Mouse (Mus musculus): Measurements from ENCODE around the gene Tspan11.

DNA sequence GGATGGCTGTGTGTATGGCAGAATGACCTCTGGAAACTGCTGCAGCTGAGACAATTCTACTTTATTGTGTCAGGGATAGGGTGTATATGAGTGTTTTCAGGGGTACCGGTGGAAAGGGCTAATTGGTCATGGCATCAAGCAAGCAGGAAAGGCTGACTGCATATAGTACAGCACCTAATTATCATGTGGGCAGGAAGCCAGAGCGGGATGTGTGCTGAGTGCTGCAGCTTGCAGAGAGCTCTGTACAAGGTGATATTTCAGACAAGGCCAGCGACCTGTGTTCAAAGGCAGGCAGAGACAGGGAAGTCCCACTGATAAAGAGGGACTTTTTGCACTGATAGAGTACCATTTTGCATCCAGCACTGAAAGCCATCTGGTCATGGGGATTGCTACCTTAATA, 13.9 kb downstream of the Tspan11 start:
- TF ChIP-seq CTCF (IDR thresholded peaks at IDR 0.05) (no peak), EP300 (IDR thresholded peaks at IDR 0.05) (no peak)

All from lung, postnatal 0 days (tissue).